Mouse (Mus musculus): Measurements from ENCODE around the gene Siae.

DNA sequence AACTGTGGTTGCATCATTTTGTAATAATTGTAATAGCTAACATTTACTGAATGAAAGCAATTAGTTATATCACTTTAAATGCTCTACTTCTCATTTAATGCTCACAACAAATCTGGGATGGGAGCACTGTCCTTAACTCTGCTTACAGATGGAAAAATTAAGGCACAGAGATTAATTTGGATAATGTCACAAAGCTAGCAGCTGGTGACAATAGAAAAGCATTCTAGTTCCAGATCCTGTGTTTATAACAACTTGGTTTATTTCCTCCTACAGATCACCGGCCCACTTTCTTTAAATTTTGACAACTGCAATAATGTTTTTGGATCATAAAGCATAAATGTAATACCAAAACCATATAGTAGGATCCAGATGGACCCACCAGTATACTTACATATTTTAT is 49.5 kb upstream of the Siae start:
- no peak for TF ChIP-seq POLR2A (IDR thresholded peaks at IDR 0.05; ENCODE audit: extremely low read depth, insufficient read depth, low read length)
- TF ChIP-seq CTCF (IDR thresholded peaks at IDR 0.05; ENCODE audit: low read depth, low read length): no peak

All from liver, adult 2 months (tissue).